Mouse (Mus musculus) liver, embryonic 14.5 days (tissue): ENCODE measurements at regions not wholly inside any gene's neighbourhood (a gene's known extent, or its start where the extent isn't known, plus 50 kb on each side); places are given as distances from the start of the nearest gene placed in this dataset.

Experiments used
- ATAC-seq: fragments of 200-750 bp; cut with Nextera tagmentation; 2 replicates; pipeline ENCODE4 v1.8.0; 2017; ENCODE audit warnings: moderate number of reproducible peaks, mild to moderate bottlenecking, moderate library complexity; ENCODE audit not compliant: insufficient read depth
- DNase-seq, 3 experiments: peaks; one replicate each; pipeline ENCODE4 v3.0.0-alpha.2; 2012 to 2013; ENCODE audit warnings: low read depth in 3 of 3, low spot score in 3 of 3
- H3K27ac ChIP-seq: fragments of 300-500 bp; sonication (generic); 2 replicates; pipeline ENCODE4 v1.5.1; 2014; ENCODE audit warnings: moderate library complexity, mild to moderate bottlenecking, control low read depth, inconsistent platforms
- H3K27me3 ChIP-seq: fragments of 300-500 bp; sonication (generic); 2 replicates; pipeline ENCODE4 v1.6.1; 2014; ENCODE audit warnings: mild to moderate bottlenecking, low read length, moderate library complexity; ENCODE audit not compliant: control insufficient read depth, insufficient read depth
- H3K36me3 ChIP-seq: fragments of 300-500 bp; sonication (generic); replicated peaks from 2 replicates; pipeline ENCODE4 v1.6.1; 2014; ENCODE audit warnings: low read depth; ENCODE audit not compliant: control insufficient read depth, insufficient read depth
- H3K4me1 ChIP-seq, 2 experiments: fragments of 200-500 bp in 1 of 2; fragments of 300-500 bp in 1 of 2; sonication (generic) in 1 of 2; replicated peaks; 2 replicates each; pipeline ENCODE4 v1.6.1; 2012 to 2014; ENCODE audit warnings: antibody characterized with exemption in 1 of 2, inconsistent platforms in 1 of 2, low read length in 1 of 2; ENCODE audit not compliant: control insufficient read depth in 2 of 2, insufficient read depth in 2 of 2
- H3K4me2 ChIP-seq: fragments of 300-500 bp; sonication (generic); 2 replicates; pipeline ENCODE4 v1.6.1; 2014; ENCODE audit warnings: low read depth, mild to moderate bottlenecking, control low read depth, moderate library complexity
- H3K4me3 ChIP-seq, 2 experiments: fragments of 200-500 bp in 1 of 2; fragments of 300-500 bp in 1 of 2; sonication (generic) in 1 of 2; 2 replicates each; pipeline ENCODE4 v1.5.1; 2012 to 2014; ENCODE audit warnings: low read depth in 2 of 2, low read length in 2 of 2, mild to moderate bottlenecking in 2 of 2, control low read depth in 1 of 2, inconsistent platforms in 1 of 2, moderate library complexity in 1 of 2; ENCODE audit not compliant: insufficient read depth in 1 of 2
- H3K9ac ChIP-seq: fragments of 300-500 bp; sonication (generic); replicated peaks from 2 replicates; pipeline ENCODE4 v1.6.1; 2014; ENCODE audit warnings: mild to moderate bottlenecking, control low read depth, moderate library complexity
- H3K9me3 ChIP-seq: fragments of 300-500 bp; sonication (generic); 2 replicates; pipeline ENCODE4 v1.6.1; 2016; ENCODE audit warnings: low read length, mixed read lengths; ENCODE audit not compliant: control insufficient read depth
- CTCF ChIP-seq: IDR thresholded peaks from 2 replicates; pipeline ENCODE4 v1.5.1; 2016; ENCODE audit warnings: antibody characterized with exemption, low read depth, control low read depth
- EP300 ChIP-seq: IDR thresholded peaks from 2 replicates; pipeline ENCODE4 v1.6.1; 2016; ENCODE audit warnings: antibody characterized with exemption, low read depth
- WGBS: fragments of 180-500 bp; shearing (Covaris S2); extraction: QIAGEN DNeasy Blood & Tissue Kit; methylation state at CpG from one replicate; pipeline ENCODE4 v1.1.7; 2014; ENCODE audit not compliant: insufficient replicate concordance; 5-methylcytosine and 5-hydroxymethylcytosine counted together

GRCm38 (mm10) chr15:36688051-36688754, 319.4 kb downstream of the Zfp706 start:
- peak; percentile 76 for ATAC-seq
- H3K27me3 ChIP-seq = no peaks in the 10 kb centered on the region
- H3K4me2 ChIP-seq = peak overlapping the region; percentile 77
- TF ChIP-seq CTCF (no peak), EP300 (no peak)
- peaks cover 19 to 26% of the 10 kb centered on the region in 2 experiments for H3K4me1 ChIP-seq
- H3K9me3 ChIP-seq = no peaks in the 10 kb centered on the region
- no peak overlapping the region; the same call in 1 of the 2 replicates for H3K27ac ChIP-seq
- peak in 1 of 3 experiments; percentile 61 for DNase-seq
- peak overlapping the region; percentile 31 for H3K9ac ChIP-seq
- peak overlapping the region; percentile 20 to 43; a peak in 3 of 4 replicates for H3K4me3 ChIP-seq
- 5% methylated on average over 17 of the region's 17 CpGs for WGBS
- no peaks in the 10 kb centered on the region for H3K36me3 ChIP-seq

GRCm38 (mm10) chr15:36684684-36685083, 322.9 kb downstream of the Zfp706 start:
- DNase-seq (no peak), ATAC-seq (no peak)
- H3K9me3 ChIP-seq = no peaks in the 10 kb centered on the region
- no peaks in the 10 kb centered on the region; the same call in 1 of the 2 replicates for H3K27me3 ChIP-seq
- H3K27ac ChIP-seq = no peak overlapping the region
- TF ChIP-seq CTCF (no peak), EP300 (no peak)
- no peak overlapping the region for H3K4me2 ChIP-seq
- 46% methylated on average over 7 of the region's 7 CpGs for WGBS
- H3K4me1 ChIP-seq = peaks cover 19 to 23% of the 10 kb centered on the region in 2 experiments
- no peak overlapping the region for H3K9ac ChIP-seq
- H3K36me3 ChIP-seq = no peaks in the 10 kb centered on the region
- no peak overlapping the region for H3K4me3 ChIP-seq

GRCm38 (mm10) chr15:36682832-36683231, 324.7 kb downstream of the Zfp706 start:
- Histone ChIP-seq H3K27me3 (no peaks in the 10 kb centered on the region; the same call in 1 of the 2 replicates), H3K4me3 (no peak overlapping the region), H3K9me3 (no peaks in the 10 kb centered on the region), H3K4me2 (no peak overlapping the region), H3K27ac (no peak overlapping the region), H3K36me3 (no peaks in the 10 kb centered on the region), H3K4me1 (peaks cover 2 to 6% of the 10 kb centered on the region in 2 experiments), H3K9ac (no peak overlapping the region)
- no peak for DNase-seq
- TF ChIP-seq CTCF (no peak), EP300 (no peak)
- no peak for ATAC-seq
- 59% methylated on average over 6 of the region's 6 CpGs for WGBS

GRCm38 (mm10) chr15:36682159-36682558, 325.4 kb downstream of the Zfp706 start:
- 62% methylated on average over 5 of the region's 5 CpGs for WGBS

GRCm38 (mm10) chr15:36680361-36681140, 327.0 kb downstream of the Zfp706 start:
- Histone ChIP-seq H3K27me3 (no peaks in the 10 kb centered on the region; the same call in 1 of the 2 replicates), H3K9ac (no peak overlapping the region), H3K36me3 (no peaks in the 10 kb centered on the region), H3K27ac (no peak overlapping the region), H3K4me2 (no peak overlapping the region), H3K9me3 (no peaks in the 10 kb centered on the region), H3K4me1 (0 out of 4 replicates have a peak, but pooled peaks cover 0 to 4% of the 10 kb centered on the region in 2 experiments), H3K4me3 (no peak overlapping the region)
- 69% methylated on average over 11 of the region's 11 CpGs for WGBS
- ATAC-seq (no peak), DNase-seq (no peak)
- no peak for TF ChIP-seq EP300
- no peak for TF ChIP-seq CTCF

More at GRCm38 (mm10) chr15:36682159-36682558, 325.4 kb downstream of the Zfp706 start:
- TF ChIP-seq CTCF = no peak
- no peak for TF ChIP-seq EP300
- no peak overlapping the region for H3K4me2 ChIP-seq
- 0 out of 4 replicates have a peak, but pooled peaks cover 0 to 4% of the 10 kb centered on the region in 2 experiments for H3K4me1 ChIP-seq
- H3K27ac ChIP-seq = no peak overlapping the region
- H3K36me3 ChIP-seq = no peaks in the 10 kb centered on the region
- no peak overlapping the region for H3K9ac ChIP-seq
- H3K9me3 ChIP-seq = no peaks in the 10 kb centered on the region
- no peak overlapping the region for H3K4me3 ChIP-seq
- H3K27me3 ChIP-seq = no peaks in the 10 kb centered on the region; the same call in 1 of the 2 replicates
- ATAC-seq = no peak
- DNase-seq = no peak
